Mouse (Mus musculus) kidney, adult 10 weeks (tissue): ENCODE data around the gene Syt10. TPM values are rescaled to one million over a fixed set of nuclear protein-coding genes. Genes with fewer than 3 reads are reported as not detected.

Source experiments
- polyA plus RNA-seq: library from polyadenylated mRNA; stranded (reverse); fragments of 350-450 nt; fragmentation: Illumina TruSeq; extraction: RNeasy Lipid Tissue Mini Kit (QIAGEN cat#74804); gene quantifications from one replicate; pipeline ENCODE4 v1.2.3, GENCODE M21; 2014; ENCODE audit warnings: low read depth, low replicate concordance

The Syt10 gene
- not detected for polyA plus RNA-seq

DNA sequence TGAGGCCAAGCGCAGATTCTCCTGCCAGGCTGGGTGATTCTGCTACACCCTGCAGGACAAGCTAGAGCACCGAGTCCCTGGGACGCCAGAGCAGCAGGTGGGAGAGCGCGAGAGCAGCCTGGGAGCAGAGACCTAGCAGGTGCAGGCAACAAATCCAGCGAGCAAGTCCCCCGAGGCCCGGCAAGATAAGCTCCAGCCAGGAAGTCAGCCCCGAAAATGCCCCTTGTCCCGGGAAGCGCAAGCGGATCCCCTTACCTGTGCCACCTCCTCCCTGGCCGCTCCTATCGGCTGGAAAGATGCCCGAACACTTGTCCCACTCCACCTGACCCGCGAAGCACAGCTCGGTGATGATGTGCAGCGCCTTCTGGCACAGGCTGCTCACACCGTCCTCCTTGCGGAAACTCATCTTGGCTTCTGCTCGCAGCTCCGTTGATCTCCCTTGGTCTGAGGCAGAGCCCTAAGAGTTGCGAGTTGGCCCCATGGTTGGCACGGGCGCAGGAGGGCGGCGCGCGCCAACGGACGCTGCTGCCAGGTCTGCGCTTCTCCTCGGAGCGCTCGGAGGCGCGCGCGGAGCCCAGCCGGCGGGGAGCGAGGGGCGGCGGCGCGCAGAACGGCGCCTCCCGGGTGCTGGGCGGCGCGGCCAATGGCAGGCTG lies at the start of gene Syt10:
TSS of gene Syt10 (minus strand) at position 497 of the 654 bp plus-strand sequence.

Other genes with a start within 250 kb of the Syt10 start
- 10.5 TPM for gene Rabl2, start 249.9 kb downstream of the Syt10 start, polyA plus RNA-seq